Mouse (Mus musculus) CH12.LX (cell line): ENCODE results near the gene Itgam. TPM values are rescaled to one million over a fixed set of nuclear protein-coding genes. Genes with fewer than 3 reads are reported as not detected.
"Not testable (repeated sequence)": the region's sequence is repeated elsewhere in the genome, so short reads cannot be mapped to it uniquely, and the experiment has no call there.

Source experiments
- DNase-seq: peaks from one replicate; pipeline ENCODE4 v3.0.0-alpha.2; 2013; ENCODE audit errors: extremely low read depth
- H3K27ac ChIP-seq: 2 replicates; pipeline ENCODE4 v1.5.1; 2012; ENCODE audit warnings: low read depth, mild to moderate bottlenecking, control low read depth, moderate library complexity; ENCODE audit not compliant: insufficient read depth
- H3K27me3 ChIP-seq: replicated peaks from 2 replicates; pipeline ENCODE3; 2012; ENCODE audit warnings: inconsistent platforms
- H3K36me3 ChIP-seq, 2 experiments: replicated peaks in 1 of 2; 2 replicates each; pipeline versions ENCODE3 to v1.6.1; 2012; ENCODE audit warnings: inconsistent platforms in 1 of 2, low read length in 1 of 2, mild to moderate bottlenecking in 1 of 2, mixed read lengths in 1 of 2, moderate library complexity in 1 of 2; ENCODE audit not compliant: control insufficient read depth in 1 of 2, insufficient read depth in 1 of 2
- H3K4me1 ChIP-seq, 2 experiments: 2 replicates each; pipeline ENCODE4 v1.6.1; 2012; ENCODE audit warnings: inconsistent platforms in 1 of 2, moderate library complexity in 1 of 2; ENCODE audit not compliant: insufficient read depth in 2 of 2, control insufficient read depth in 1 of 2
- H3K4me2 ChIP-seq: 2 replicates; pipeline ENCODE4 v1.6.1; 2012; ENCODE audit warnings: low read depth, mild to moderate bottlenecking, control low read depth; ENCODE audit not compliant: poor library complexity, insufficient read depth, severe bottlenecking
- H3K4me3 ChIP-seq, 3 experiments: fragments of 150-350 bp in 1 of 3; sonication (generic) in 1 of 3; replicated peaks in 1 of 3; 2 replicates each; pipeline versions ENCODE3 to v1.5.1; 2011 to 2012; ENCODE audit warnings: low read depth in 2 of 3, low read length in 2 of 3, mild to moderate bottlenecking in 2 of 3, moderate library complexity in 2 of 3, control low read depth in 1 of 3, improper control_type of control experiment in 1 of 3, inconsistent platforms in 1 of 3, mixed read lengths in 1 of 3; ENCODE audit not compliant: poor library complexity in 1 of 3
- H3K79me2 ChIP-seq: replicated peaks from 2 replicates; pipeline ENCODE4 v1.6.1; 2012; ENCODE audit warnings: mild to moderate bottlenecking, moderate library complexity; ENCODE audit not compliant: control insufficient read depth, poor library complexity, insufficient read depth, severe bottlenecking; ENCODE audit errors: extremely low read depth
- H3K9ac ChIP-seq: 2 replicates; pipeline ENCODE4 v1.6.1; 2012; ENCODE audit warnings: low read depth, mild to moderate bottlenecking, control low read depth, moderate library complexity; ENCODE audit not compliant: insufficient read depth
- H3K9me3 ChIP-seq: replicated peaks from 2 replicates; pipeline ENCODE3; 2012; ENCODE audit warnings: low read length, inconsistent platforms, mixed read lengths
- HCFC1 ChIP-seq: IDR thresholded peaks from 2 replicates; pipeline ENCODE4 v1.6.1; 2012; ENCODE audit warnings: low read depth, mild to moderate bottlenecking, inconsistent platforms, low read length, improper control_type of control experiment
- JUN ChIP-seq: IDR thresholded peaks from 2 replicates; pipeline ENCODE4 v1.6.1; 2011; ENCODE audit warnings: low read depth, mild to moderate bottlenecking, low read length, improper control_type of control experiment, moderate library complexity; ENCODE audit not compliant: insufficient read depth
- KAT2A ChIP-seq: IDR thresholded peaks from 2 replicates; pipeline ENCODE4 v1.6.1; 2012; ENCODE audit warnings: low read length, improper control_type of control experiment, inconsistent platforms; ENCODE audit not compliant: insufficient replicate concordance
- MEF2A ChIP-seq: IDR thresholded peaks from 2 replicates; pipeline ENCODE4 v1.6.1; 2014; ENCODE audit warnings: low read depth, mild to moderate bottlenecking, inconsistent platforms, low read length, improper control_type of control experiment, borderline replicate concordance
- MXI1 ChIP-seq: IDR thresholded peaks from 2 replicates; pipeline ENCODE4 v1.6.1; 2011; ENCODE audit warnings: mild to moderate bottlenecking, low read depth, low read length, improper control_type of control experiment
- MYC ChIP-seq: IDR thresholded peaks from 2 replicates; pipeline ENCODE4 v1.6.1; 2011; ENCODE audit warnings: low read depth, mild to moderate bottlenecking, improper control_type of control experiment, low read length
- NELFE ChIP-seq: IDR thresholded peaks from 2 replicates; pipeline ENCODE4 v1.6.1; 2011; ENCODE audit warnings: low read depth, low read length, improper control_type of control experiment
- PAX5 ChIP-seq: IDR thresholded peaks from 2 replicates; pipeline ENCODE4 v1.6.1; 2012; ENCODE audit warnings: low read length, inconsistent platforms, mixed read lengths
- POLR2A ChIP-seq: IDR thresholded peaks from 2 replicates; pipeline ENCODE4 v1.6.1; 2011; ENCODE audit warnings: low read depth, mild to moderate bottlenecking, improper control_type of control experiment, low read length
- POLR2AphosphoS2 ChIP-seq: IDR thresholded peaks from 2 replicates; pipeline ENCODE4 v1.6.1; 2011; ENCODE audit warnings: low read depth, low read length, improper control_type of control experiment
- RCOR1 ChIP-seq: conservative IDR thresholded peaks from 2 replicates; pipeline ENCODE4 v1.6.1; 2012; ENCODE audit warnings: low read depth, mild to moderate bottlenecking, inconsistent platforms, low read length, improper control_type of control experiment
- SIN3A ChIP-seq: IDR thresholded peaks from 2 replicates; pipeline ENCODE4 v1.6.1; 2012; ENCODE audit warnings: low read length, improper control_type of control experiment, inconsistent platforms
- SMC3 ChIP-seq: IDR thresholded peaks from 2 replicates; pipeline ENCODE4 v1.6.1; 2011; ENCODE audit warnings: low read depth, low read length, improper control_type of control experiment
- TBP ChIP-seq: conservative IDR thresholded peaks from 2 replicates; pipeline ENCODE4 v1.6.1; 2011; ENCODE audit warnings: low read depth, low read length, improper control_type of control experiment
- UBTF ChIP-seq: IDR thresholded peaks from 2 replicates; pipeline ENCODE4 v1.6.1; 2012; ENCODE audit warnings: low read depth, mild to moderate bottlenecking, inconsistent platforms, low read length, improper control_type of control experiment, moderate library complexity
- USF1 ChIP-seq: IDR thresholded peaks from 2 replicates; pipeline ENCODE4 v1.6.1; 2014; ENCODE audit warnings: low read depth, mild to moderate bottlenecking, inconsistent platforms, low read length, improper control_type of control experiment
- ZC3H11A ChIP-seq: IDR thresholded peaks from 2 replicates; pipeline ENCODE4 v1.6.1; 2012; ENCODE audit warnings: low read depth, mild to moderate bottlenecking, inconsistent platforms, low read length, improper control_type of control experiment
- ZMIZ1 ChIP-seq: IDR thresholded peaks from 2 replicates; pipeline ENCODE4 v1.6.1; 2012; ENCODE audit warnings: low read depth, mild to moderate bottlenecking, inconsistent platforms, low read length, improper control_type of control experiment
- ZNF384 ChIP-seq: IDR thresholded peaks from 2 replicates; pipeline ENCODE4 v1.6.1; 2012; ENCODE audit warnings: low read depth, low read length, improper control_type of control experiment, inconsistent platforms
- dilution Hi-C: fragments of 300-500 bp; cut with MboI; formaldehyde crosslinking; loops from 2 replicates; pipeline ENCODE4 v1.14.3; 2020; ENCODE audit warnings: low sequenced_read_pairs; ENCODE audit not compliant: extremely low pct_unique_long_range_greater_than_20kb, extremely low pct_ligation_motif_present
- in situ Hi-C: fragments of 300-500 bp; cut with MboI; formaldehyde crosslinking; loops from 3 replicates; pipeline ENCODE4 v1.14.3; 2019; ENCODE audit warnings: low sequenced_read_pairs, low pct_ligation_motif_present, low pct_unique_long_range_greater_than_20kb, mixed read lengths
- polyA plus RNA-seq: library from polyadenylated mRNA; unstranded; fragments of >175 nt; gene quantifications from 2 replicates; pipeline ENCODE4 v1.2.1, GENCODE M21; 2012; ENCODE audit warnings: low read depth; ENCODE audit not compliant: insufficient read length
- total RNA-seq, 2 experiments: library from RNA; depleted of rRNA; stranded (reverse); fragments of 300-350 nt in 1 of 2; fragments of >200 nt in 1 of 2; gene quantifications; 2 replicates each; pipeline ENCODE4 v1.2.3; 2012 to 2014

The Itgam gene
- total and polyA plus RNA-seq, 3 experiments: 0.13 to 1.1 (median 0.48) TPM

- no peak for DNase-seq
- dilution Hi-C loops (no loop called here), in situ Hi-C loops (no loop called here)
- Histone ChIP-seq H3K4me3 (no peak within 1 kb of the TSS), H3K9me3 (no peaks in the 10 kb centered on the region), H3K27ac (no peak within 1 kb of the TSS), H3K79me2 (no peaks in the 10 kb centered on the region), H3K27me3 (peaks cover 3% of the 10 kb centered on the region), H3K4me1 (peaks cover 0 to 2% of the 10 kb centered on the region in 2 experiments; a peak in 1 of 4 replicates), H3K36me3 (no peaks in the 10 kb centered on the region), H3K9ac (no peak within 1 kb of the TSS), H3K4me2 (no peak within 1 kb of the TSS)
- TF ChIP-seq ZNF384 (no peak), RCOR1 (no peak), HCFC1 (no peak), KAT2A (no peak), MEF2A (no peak), JUN (no peak), SIN3A (no peak), ZMIZ1 (no peak), SMC3 (no peak), POLR2AphosphoS2 (no peak), TBP (no peak), NELFE (no peak), MXI1 (no peak), PAX5 (no peak), MYC (no peak)
These were observed 91.6 kb downstream of the Itgam start, which contains the start of gene Itgad for GRCm38 (mm10) chr7:128154076-128154475. Gene Itgad, plus strand, starts transcription at chr7:128154376.

- in situ Hi-C loops (no loop called here), dilution Hi-C loops (no loop called here)
- TF ChIP-seq MEF2A (no peak), ZC3H11A (no peak), USF1 (no peak), SIN3A (no peak), ZNF384 (no peak), ZMIZ1 (no peak), POLR2A (no peak), UBTF (no peak)
- H3K27ac ChIP-seq: no peak overlapping the region
- H3K36me3 ChIP-seq: no peaks in the 10 kb centered on the region
- H3K9me3 ChIP-seq: no peaks in the 10 kb centered on the region
- H3K4me2 ChIP-seq: no peak overlapping the region
- H3K9ac ChIP-seq: no peak overlapping the region
- no peaks in the 10 kb centered on the region for H3K27me3 ChIP-seq
- DNase-seq: no peak
- no peak overlapping the region for H3K4me3 ChIP-seq
- peaks cover 0 to 2% of the 10 kb centered on the region in 2 experiments; a peak in 1 of 4 replicates for H3K4me1 ChIP-seq
- H3K79me2 ChIP-seq: no peaks in the 10 kb centered on the region
These were observed 92.5 kb downstream of the Itgam start for GRCm38 (mm10) chr7:128154924-128155323.

- H3K4me2 ChIP-seq, H3K79me2 ChIP-seq, H3K4me3 ChIP-seq, H3K27me3 ChIP-seq, H3K9me3 ChIP-seq, dilution Hi-C loops, H3K27ac ChIP-seq, DNase-seq, in situ Hi-C loops, H3K4me1 ChIP-seq, H3K9ac ChIP-seq, H3K36me3 ChIP-seq: not testable (repeated sequence)
These were observed 96.4 kb downstream of the Itgam start for GRCm38 (mm10) chr7:128158688-128159354.
